Mouse (Mus musculus): ENCODE measurements around the gene Susd2. TPM values are rescaled to one million over a fixed set of nuclear protein-coding genes. Genes with fewer than 3 reads are reported as not detected.
A peak's percentile ranks its signal among the peaks of the same experiment; 100 is the strongest.

The Susd2 gene
- total RNA-seq, 4 experiments from 2014 or later: 2.5 to 3.8 (median 3.0) TPM

DNA sequence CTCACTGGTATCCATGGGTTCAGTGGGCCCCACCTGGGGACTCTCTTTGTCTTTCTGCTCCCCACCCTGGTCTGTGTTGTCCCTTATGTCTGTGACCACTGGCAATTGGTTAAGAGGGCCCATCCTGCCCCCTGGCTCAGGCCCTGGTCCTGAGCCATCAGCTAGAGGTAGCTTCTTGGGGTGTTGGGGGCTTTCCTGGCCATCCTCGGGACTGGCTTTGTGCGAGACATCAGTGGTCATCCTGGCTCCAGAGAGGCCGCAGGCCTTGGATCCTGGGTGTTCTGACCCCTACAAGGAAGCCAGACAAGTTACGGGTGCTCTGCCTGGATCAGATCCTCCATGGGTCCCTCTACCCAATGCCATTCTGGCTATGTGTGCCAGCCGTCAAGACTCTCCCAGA is 13.4 kb upstream of the Susd2 start:
- no peak for DNase-seq (ENCODE audit: low spot score in 2 of 2)

DNA sequence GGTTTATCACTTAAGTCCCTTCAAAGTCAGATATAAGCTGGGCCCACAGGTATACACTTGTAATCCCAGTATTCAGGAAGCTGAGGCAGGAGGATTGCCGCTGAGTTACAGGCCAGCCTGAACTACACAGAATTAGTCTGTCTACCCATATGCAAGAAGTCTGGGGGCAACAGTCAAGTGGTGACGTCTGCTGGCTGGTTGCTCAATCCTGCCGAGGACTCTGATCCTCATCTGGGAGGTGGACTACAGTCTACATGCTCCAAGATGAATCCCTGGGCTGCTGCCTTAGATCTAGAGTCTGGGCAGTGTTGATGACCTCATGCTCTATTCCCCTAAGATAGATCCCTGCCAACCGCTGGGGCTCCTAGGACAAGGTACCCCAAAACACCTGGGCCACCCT is 10.2 kb upstream of the Susd2 start:
- no peak for DNase-seq (ENCODE audit: low spot score in 2 of 2)

DNA sequence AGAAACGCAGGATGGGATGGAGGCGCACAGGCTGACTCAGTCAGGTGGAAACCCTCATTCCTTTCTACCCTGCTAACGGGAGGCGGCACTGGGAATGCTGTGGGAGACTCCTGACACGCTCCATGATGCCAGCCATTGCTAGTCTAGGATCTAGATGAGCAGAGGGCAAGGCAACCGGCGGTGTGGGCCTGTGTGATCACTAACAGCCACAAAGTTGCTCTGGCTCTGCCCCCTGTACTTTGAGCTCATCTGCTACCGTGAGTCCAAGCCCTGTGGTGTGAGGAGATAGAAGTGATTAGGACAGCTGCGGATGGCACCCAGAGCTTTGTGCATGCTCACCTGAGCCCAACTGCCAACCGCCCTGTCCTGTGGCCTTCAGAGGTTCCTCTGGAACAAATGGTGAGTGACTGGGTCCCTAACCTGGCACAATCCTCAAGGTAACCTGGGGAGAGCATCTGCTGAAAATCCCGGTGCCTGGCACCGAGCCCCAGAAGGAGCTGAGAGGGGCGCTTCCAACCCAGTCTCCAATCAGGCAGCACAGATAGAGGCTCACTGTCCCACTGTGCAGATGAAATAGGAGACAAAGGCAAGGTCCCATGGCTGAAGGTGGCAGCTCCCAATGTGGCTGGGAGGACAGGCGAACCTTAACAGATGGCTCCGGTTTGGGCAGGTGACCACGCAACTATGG is 7.7 kb upstream of the Susd2 start:
- DNase-seq (ENCODE audit: low spot score in 2 of 2): no peak

DNA sequence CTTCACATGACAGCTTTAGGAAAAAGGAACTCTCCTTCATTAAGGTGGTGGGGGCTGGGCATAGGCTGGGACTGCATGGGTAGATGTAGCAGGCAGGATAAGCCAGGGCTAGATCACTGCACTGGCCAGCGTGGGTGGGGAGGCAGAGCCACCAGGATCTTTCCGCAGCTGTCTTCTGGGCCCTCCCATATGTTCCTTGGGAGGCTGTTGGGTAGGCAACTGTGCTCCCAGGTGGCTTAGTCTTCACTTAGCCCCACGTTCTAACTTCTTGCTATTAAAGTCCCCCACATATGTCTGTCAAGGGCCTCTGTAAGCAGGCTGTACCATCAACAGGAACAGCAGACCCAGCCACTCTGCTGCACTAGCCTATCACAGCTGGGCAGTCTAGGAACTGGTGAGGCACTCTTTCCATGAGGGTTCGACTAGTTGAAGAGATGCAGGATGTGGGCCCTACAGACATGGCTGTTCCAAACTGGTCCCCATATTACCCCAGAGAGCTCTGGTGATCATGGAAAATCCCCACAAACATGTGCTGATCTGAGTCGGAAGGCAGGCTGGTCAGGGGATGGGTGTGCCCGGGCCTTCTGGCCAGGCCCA is 6.6 kb upstream of the Susd2 start:
- DNase-seq (ENCODE audit: low spot score in 2 of 2): no peak

DNA sequence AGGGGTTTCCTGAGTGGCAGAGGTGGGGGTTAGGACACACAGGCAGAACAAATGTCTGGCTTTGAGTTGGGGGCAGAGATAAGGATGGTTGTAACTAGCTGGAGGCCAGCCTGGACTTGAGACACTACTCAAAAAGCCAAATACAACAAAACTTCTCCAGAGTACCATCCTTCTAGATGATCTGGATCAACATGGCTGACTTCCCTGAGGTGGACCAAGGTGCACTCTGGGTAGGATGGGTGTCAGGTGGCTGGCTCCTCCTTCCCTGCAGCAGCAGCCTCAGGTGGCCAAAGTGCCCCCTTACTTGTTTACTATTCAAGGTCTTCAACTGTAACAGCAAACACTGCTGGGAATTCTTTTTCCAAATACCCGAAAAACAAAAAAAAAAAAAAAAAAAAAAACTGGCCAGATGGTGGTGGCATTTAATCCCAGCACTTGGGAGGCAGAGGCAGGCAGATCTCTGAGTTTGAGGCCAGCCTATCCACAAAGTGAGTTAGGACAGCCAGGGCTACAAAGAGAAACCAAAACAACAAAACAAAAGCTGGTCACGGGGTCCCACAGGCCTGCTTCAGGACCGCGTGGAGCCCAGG is 5.7 kb upstream of the Susd2 start:
- DNase-seq (ENCODE audit: low spot score in 2 of 2): no peak

DNA sequence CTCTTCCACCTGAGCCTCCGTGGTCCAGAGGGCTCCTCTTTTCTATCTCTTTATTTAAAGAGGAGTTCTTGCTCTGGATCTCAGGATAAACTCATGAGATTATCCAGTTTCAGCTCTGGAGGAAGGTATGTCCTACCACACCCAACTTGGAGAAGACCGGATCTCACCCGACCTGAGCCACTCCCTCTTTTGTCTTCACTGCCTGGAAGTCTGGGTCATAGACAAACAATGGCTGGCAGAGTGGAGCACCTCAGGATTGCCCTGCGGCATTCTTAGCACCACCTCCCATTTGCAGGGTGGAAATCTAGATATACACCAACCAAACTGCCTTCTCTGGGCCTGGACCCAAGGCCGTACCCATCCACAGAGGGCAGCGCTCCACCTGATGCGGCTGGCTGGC is 5.2 kb upstream of the Susd2 start:
- DNase-seq (ENCODE audit: low spot score in 2 of 2): no peak

DNA sequence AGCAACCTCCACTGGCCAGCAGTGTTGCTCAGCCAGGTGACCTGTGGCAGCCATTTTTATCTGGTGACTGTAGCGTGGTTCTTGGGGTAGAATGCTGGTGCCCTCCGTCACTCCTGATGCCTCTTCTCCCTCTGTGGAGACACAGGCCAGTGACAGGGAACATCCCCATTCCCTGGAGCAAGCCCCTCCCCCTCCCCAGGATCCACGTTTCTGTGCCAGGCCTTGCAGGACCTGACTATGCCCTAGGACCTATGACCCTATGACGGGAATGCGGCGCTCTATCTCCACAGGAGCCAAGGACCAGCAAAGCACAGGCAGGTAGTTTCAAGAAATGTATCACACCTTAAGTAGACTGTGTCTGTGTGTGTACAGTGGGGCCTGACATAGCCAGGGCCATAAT is 4.3 kb upstream of the Susd2 start:
- DNase-seq (ENCODE audit: low spot score in 2 of 2): no peak

DNA sequence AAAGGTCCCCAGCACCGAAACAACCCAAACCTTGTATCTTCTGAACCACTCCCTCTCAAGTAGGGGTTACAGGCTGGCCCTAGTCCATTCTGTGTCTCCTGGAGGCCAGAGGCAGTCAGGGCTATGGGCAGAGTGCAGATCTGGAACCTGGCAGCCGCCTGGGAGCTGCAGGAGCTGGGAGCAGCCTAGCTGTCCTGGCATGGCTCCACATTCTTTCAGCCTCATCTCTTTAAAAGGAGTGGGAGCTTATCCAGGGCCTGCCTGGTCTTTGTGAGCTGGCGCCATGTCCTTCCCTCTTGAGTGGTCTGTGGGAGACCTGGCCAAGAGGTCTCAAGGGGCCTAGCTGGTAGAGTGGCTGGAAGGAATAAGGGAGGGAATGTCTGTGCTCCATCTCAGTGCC is 3.6 kb upstream of the Susd2 start:
- no peak for DNase-seq (ENCODE audit: low spot score in 2 of 2)

DNA sequence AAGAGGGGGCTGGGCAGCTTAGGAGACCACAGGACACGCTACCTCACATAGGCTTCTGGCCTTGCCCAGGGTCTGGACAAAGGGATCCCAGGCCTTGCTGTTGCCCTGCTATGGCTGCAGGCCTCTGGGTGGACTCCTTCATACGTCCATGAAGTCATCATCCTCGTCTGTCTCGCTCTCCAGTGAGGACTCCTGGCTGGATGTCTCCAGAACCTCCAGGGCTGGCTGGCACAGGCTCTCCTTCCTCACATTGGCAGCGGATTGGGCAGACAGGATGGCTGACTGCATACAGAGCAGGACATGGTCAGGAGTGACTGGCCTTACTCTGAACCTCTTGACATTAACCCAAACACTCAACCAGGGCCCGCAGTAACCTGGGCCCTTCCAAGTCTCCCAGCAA is 2.6 kb upstream of the Susd2 start:
- no peak for DNase-seq (ENCODE audit: low spot score in 2 of 2)

DNA sequence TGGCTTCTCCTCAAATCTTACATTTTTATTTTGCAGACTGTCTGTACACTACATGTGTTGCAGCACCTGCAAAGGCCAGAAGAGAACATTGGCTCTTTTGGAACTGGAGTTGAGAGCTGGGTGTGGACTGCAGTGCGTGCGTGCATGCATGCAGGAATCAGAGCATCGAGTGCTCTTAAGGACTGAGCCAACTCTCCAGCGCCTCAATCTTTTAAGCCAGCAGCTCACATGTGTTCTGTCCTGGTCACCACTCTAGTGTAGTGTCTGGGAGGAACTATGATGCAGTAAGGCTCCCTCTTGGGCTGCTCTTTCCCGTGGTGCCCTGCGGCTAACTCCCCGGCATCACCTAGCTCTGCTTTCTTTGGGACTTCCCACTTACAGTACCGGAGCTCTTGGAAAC is 1.8 kb upstream of the Susd2 start:
- DNase-seq (ENCODE audit: low spot score in 2 of 2): no peak

DNA sequence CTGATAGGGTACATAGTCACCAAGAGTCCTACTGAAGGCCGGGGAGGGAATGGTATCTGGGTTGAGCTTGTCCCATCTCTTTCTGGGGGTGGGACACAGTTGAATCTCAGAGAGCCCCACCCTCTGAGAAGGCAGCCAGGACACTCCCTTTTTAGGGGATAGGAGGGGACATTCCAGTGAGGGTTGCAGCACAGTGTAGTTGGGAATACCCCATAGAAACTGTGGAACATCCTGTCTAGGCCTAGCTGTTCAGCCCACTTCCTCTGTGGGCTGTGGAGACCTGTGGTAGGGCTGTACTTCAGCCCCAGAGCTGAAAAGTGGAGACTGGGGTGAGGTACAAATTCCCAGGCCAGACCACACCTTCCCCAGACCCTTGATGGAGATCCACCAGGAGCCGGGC is 917 bp downstream of the Susd2 start:
- no peak for DNase-seq (ENCODE audit: low spot score in 2 of 2)

DNA sequence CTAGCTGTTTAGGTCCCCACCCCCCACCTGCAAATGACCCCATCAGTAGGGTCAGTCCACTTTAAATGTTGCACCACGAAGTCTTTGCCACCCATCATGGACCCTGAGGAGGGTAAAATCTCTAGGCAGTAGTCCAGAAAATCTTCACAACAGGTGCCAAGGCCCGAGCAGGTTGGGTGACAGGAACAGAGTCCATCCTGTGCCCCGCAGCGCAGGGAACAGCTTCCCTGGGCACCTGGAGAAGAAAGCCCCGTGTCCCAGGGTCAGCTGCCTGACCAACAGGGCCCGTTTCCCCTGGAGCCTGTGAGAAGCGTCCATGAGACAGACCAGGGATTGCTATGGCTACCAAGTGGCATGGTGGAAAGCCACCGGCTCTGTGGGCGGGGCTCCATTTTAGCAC is 1.4 kb downstream of the Susd2 start:
- no peak for DNase-seq (ENCODE audit: low spot score in 2 of 2)

DNA sequence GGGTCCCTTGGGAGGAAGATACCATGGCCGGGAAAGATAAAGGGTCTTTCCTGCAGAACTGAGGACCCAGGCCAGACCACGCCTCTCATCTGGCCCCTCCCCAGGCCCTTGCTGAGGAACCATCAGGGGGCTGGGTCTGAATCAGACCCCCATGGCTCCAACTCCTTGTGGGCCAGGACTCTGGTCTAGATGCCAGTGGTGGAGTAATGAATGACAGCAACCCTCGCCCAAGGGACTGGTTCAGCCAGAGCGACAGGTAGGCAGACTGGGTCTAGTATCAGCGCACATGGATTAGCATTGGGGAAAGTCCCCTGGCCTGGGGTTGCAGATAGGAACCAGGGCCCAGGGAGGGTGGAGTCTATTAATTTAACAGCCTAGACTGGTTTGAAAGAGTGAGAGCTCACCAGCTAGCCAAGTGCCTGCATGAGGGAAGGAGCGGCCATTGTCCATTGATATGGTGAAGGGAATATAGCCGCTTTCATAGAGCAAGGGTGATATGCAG is 2.0 kb downstream of the Susd2 start:
- peak in 1 of 2 experiments; percentile 1 for DNase-seq (ENCODE audit: low spot score in 2 of 2)

DNA sequence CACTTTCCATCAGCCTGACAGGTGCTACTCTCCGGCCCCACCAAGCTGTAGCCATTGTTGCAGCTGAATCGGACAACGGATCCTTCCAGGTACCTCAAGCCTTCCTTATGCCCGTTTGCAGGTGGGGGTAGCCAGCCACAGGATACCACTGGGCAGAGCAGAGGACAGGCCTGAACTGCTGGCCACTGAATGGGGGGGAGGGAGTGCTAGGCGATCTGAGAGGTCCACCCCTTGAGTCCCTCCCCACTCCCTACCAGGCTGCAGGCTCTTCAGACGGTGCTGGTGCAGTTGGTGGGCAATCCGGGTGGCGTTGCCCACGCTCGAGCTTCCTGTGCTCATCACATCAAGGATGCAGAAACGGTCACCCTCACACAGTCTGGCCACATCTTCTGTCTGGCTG is 6.1 kb downstream of the Susd2 start:
- DNase-seq (ENCODE audit: low spot score in 2 of 2): no peak

DNA sequence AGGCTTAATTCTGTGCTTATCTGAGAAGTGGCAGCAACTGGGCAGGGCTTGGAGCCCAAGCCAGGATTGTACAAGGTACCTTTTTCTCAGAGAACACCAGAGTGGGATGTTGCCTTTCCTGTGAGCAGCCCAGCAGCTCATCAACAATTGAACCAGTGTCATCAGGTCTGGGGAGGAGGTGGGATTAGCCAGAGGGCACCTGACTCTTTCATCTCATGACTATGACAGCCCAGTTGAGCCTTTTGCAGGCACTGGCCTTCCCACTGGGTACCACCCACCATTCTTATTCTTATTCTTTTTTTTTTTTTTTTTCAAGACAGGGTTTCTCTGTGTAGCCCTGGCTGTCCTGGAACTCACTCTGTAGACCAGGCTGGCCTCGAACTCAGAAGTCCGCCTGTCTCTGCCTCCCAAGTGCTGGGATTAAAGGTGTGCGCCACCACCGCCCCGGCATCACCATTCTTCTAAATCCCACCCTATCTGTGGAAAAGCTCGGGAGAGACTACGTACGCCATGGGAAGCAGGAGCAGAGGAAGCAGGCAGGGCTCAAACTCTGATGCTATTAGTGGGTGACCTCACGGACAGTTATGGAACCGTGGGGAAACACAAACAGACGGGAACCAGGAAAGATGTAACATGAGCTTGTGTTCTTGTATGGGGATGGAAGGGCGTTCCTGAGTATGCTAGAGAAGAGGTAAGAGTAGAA is 7.6 kb downstream of the Susd2 start:
- peak in 1 of 2 experiments; percentile 2 for DNase-seq (ENCODE audit: low spot score in 2 of 2)

DNA sequence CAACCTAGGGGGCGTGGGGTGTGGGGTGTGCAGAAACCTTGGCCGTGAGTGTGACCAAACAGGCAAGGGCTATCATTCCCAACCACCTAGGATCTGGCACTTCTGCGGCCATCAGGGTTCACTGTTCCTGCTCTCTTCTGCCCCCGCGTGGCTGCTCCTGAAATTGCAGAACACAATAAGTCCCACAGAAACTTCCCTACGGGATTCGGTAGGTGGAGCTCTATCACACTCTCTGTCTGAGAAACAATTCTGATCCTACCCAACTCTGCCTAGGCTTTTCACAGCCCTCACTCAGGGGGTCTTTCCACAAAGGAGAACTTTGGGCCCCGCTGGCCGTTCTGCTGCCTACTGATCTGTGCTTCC is 8.1 kb downstream of the Susd2 start:
- peak; percentile 71 to 89 for DNase-seq (ENCODE audit: low spot score in 2 of 2)

DNA sequence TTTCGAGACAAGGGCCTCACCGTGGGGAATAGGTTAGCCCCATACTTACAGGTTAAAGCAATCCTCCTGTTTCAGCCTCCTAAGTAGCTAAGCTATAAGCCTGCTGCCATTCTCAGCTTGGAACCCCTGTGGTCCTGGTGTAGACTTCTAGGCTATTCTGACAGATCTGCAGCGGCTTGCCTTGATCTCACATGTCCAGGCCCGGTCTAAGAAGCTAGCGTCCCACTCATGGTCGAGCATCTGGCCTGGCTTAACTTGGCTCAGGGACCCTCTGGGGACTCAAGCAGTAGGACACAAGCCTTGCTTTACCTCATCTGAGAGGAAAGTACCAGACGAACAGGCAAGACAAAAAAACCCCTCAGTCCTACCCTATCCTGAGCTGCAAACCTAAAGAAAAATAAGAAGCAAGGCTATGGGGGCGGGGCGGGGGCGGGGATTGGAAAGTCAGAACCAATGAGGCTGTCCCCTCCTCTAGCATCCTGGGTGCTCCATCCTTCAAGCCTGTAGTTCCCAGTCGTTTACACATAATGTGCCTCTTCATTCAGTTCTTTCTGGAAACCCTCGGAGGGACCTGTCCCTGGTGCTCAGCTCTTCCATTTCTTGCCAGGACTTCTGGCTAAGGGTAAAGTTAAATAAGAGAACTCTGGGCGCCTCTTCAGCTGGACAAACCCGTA is 8.7 kb downstream of the Susd2 start:
- no peak for DNase-seq (ENCODE audit: low spot score in 2 of 2)

DNA sequence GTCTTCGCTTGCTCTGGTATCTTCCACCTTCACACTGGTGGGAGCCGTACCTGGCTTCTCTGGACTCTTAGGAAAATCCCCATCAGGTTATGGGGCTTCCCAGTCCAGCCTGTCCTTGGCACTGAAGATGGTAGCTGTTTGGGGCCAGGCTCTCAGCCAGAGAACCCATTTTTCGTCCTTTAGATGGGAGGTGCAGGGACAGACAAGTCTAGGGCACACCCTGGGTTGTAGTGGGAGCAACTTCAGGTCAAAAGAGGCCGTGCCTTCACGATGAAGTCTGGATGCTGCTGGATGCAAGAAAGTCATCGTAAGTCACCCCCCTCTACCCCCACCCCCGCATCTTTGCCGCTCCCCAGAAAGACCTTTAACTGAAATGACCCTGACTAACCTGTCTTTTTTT is 9.2 kb downstream of the Susd2 start:
- DNase-seq (ENCODE audit: low spot score in 2 of 2): peak in 1 of 2 experiments; percentile 1

DNA sequence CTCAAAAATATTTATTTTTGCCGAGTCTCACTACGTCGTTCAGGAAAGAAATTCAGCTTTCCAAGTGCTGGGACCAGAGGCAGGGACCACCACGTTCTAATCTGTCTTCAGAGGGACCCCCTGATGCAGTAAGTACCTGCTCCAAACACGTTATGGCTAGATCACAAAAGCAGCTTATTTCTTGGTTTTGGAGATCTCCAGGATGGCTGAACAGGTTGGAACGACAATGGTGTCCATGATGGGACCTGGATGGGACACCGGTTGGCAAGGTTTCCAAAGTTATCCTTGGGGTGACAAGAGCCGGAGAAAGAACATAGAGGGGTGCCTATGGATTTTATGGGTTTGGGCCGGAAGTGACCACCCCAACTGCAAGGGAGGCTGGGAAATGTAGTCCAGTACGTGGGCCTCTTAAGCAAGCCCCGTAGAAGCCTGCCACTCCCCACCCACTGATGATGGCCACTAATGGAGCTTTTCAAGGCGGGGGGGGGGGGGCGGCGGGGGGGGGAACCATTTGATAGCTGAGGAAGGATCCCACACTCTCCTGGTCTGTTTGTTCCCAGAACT is 10.2 kb downstream of the Susd2 start:
- DNase-seq (ENCODE audit: low spot score in 2 of 2): no peak

DNA sequence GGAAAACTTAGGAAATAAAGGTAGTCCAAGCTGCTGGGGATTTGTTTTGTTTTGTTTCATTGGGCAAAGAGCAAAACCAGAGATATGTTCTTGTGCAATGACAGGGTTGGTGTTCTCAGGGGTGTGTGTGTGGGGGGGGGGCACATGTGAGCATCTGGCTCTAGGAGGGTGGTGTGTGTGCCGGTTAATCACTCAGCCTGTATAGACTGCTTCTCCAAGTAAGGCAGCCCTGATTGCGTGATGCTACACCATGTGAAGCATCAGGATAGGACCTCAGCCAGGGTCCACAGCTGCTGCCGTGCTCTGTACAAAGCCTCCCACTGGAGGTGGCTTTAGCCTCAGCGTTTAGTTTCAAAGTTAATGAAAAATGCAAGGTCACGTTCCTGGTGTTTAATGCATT is 10.8 kb downstream of the Susd2 start:
- DNase-seq (ENCODE audit: low spot score in 2 of 2): no peak

DNA sequence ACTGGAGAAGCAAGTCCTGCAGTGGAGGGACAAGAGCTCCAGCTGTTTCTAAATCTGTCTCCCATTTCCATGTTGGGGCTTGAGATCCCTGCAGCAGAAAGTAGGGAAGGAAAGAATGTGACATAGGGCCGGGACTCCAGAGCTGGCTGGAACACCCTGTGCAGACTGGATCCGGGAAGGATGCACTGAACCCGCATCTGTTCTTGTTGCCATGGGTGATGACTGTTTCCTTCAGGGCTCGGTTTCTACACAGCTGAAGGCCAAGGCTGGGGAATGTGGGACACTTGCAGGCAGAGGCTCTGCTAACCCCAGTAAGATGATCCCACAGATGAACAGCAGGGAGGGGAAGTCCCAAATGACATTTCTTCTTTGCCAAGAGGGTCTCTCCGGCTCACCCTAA is 11.2 kb downstream of the Susd2 start:
- no peak for DNase-seq (ENCODE audit: low spot score in 2 of 2)

DNA sequence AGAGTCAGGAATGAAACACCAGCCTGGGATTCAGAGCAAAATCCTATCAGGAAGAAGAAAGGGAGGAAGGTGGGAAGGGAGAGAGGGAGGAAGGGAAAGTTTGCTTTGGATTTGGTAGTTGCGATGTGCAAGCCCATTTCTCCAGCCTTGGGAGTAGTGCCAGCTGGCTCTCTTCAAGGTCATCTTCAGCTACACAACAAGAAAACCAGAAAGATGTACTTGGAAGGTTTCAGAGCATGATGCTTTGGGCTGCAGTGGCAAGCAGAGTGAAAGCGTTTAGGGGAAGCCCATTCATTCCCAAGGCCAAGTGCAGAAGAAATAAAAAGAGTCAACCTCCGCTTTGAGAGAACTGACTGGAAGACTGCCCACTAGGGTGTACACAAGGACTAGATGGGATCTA is 16.3 kb downstream of the Susd2 start:
- DNase-seq (ENCODE audit: low spot score in 2 of 2): no peak
